20 mouse cellular contexts compared by ENCODE assay signal in genomic region chr1:161602150-161602549, GRCm38 (mm10).
DNase-seq lines count a peak whose midpoint lies in the region; ATAC-seq and TF ChIP-seq lines count a peak whose summit lies in the region.
"Had no signal": no experiment of that assay in that cellular context is flagged by ENCODE, and none has a peak within 500 bp of the region (broad histone marks: within the 10 kb centered on the region; RNA-seq: fewer than 3 reads in every experiment).

No protein-coding gene starts in this region.

- no peak for TF ChIP-seq EP300 in CH12.LX (IDR thresholded peaks at IDR 0.05; ENCODE audit: low read length)

- TF ChIP-seq RAD21 in CH12.LX (IDR thresholded peaks at IDR 0.05; ENCODE audit: low read depth, low read length), result peak; percentile 23

- no peaks in the 10 kb centered on the region for H3K27me3 ChIP-seq in hindbrain, postnatal 0 days (ENCODE audit: insufficient read depth, low read length)
- no peaks in the 10 kb centered on the region for H3K27me3 ChIP-seq in hindbrain, embryonic 10.5 days (ENCODE audit: insufficient read depth, poor library complexity, severe bottlenecking)
- H3K27me3 ChIP-seq in limb, embryonic 14.5 days (ENCODE audit: control insufficient read depth, insufficient read depth, low read length), result no peaks in the 10 kb centered on the region
- H3K27me3 ChIP-seq in limb, embryonic 10.5 days (ENCODE audit: low read depth, poor library complexity, severe bottlenecking), result no peaks in the 10 kb centered on the region
- no peaks in the 10 kb centered on the region for H3K27me3 ChIP-seq in CH12.LX (replicated peaks)
- H3K27me3 ChIP-seq: forebrain, embryonic 13.5 days; hindbrain, embryonic 13.5 days; limb, embryonic 13.5 days had no signal

- H3K4me1 ChIP-seq in hindbrain, postnatal 0 days (ENCODE audit: insufficient read depth, low read length), result no peaks in the 10 kb centered on the region
- H3K4me1 ChIP-seq in hindbrain, embryonic 10.5 days (replicated peaks), result no peaks in the 10 kb centered on the region
- H3K4me1 ChIP-seq in limb, embryonic 14.5 days (ENCODE audit: control insufficient read depth, insufficient read depth, low read length), result no peaks in the 10 kb centered on the region
- H3K4me1 ChIP-seq in limb, embryonic 10.5 days, result no peaks in the 10 kb centered on the region
- no peaks in the 10 kb centered on the region for H3K4me1 ChIP-seq in CH12.LX (ENCODE audit: control insufficient read depth in 1 of 2, insufficient read depth in 2 of 2)
- H3K4me1 ChIP-seq: forebrain, embryonic 13.5 days; hindbrain, embryonic 13.5 days; limb, embryonic 13.5 days had no signal

- H3K9ac ChIP-seq in hindbrain, postnatal 0 days (replicated peaks; ENCODE audit: low read length), result no peak overlapping the region
- H3K9ac ChIP-seq in limb, embryonic 14.5 days (ENCODE audit: low read depth, low read length, severe bottlenecking), result no peak overlapping the region
- H3K9ac ChIP-seq in CH12.LX (ENCODE audit: insufficient read depth, low read depth), result no peak overlapping the region
- H3K9ac ChIP-seq: forebrain, embryonic 13.5 days; hindbrain, embryonic 13.5 days; limb, embryonic 13.5 days; liver, embryonic 14.5 days had no signal

- in situ Hi-C loops in CH12.LX (cut with MboI; ENCODE audit: low pct_ligation_motif_present, low pct_unique_long_range_greater_than_20kb, low sequenced_read_pairs), result no loop called here

- no peak for DNase-seq in hindbrain, postnatal 0 days (ENCODE audit: low spot score)
- DNase-seq in hindbrain, embryonic 10.5 days (ENCODE audit: low spot score), result no peak
- DNase-seq in limb, embryonic 14.5 days (ENCODE audit: low spot score), result peak; percentile 36
- no peak for DNase-seq in limb, embryonic 10.5 days (ENCODE audit: low spot score)
- DNase-seq in CH12.LX (ENCODE audit: extremely low read depth) (no peak), NIH3T3 (ENCODE audit: low read depth) (peak; percentile 44)
- DNase-seq: cerebellum, adult 8-10 months; gastrocnemius, postnatal 36 days; heart, postnatal 14 days; kidney, postnatal 14 days; lung, postnatal 4 days; retina, postnatal 1 day; thymus, postnatal 14 days had no signal

- no peaks in the 10 kb centered on the region for H3K36me3 ChIP-seq in hindbrain, postnatal 0 days (ENCODE audit: insufficient read depth, low read length)
- no peaks in the 10 kb centered on the region for H3K36me3 ChIP-seq in hindbrain, embryonic 10.5 days
- no peaks in the 10 kb centered on the region for H3K36me3 ChIP-seq in limb, embryonic 14.5 days (ENCODE audit: control insufficient read depth, insufficient read depth, low read length)
- H3K36me3 ChIP-seq in limb, embryonic 10.5 days, result no peaks in the 10 kb centered on the region
- H3K36me3 ChIP-seq in CH12.LX (replicated peaks in 1 of 2; ENCODE audit: control insufficient read depth in 1 of 2, insufficient read depth in 1 of 2, low read length in 1 of 2), result peaks cover 0 to 12% of the 10 kb centered on the region in 2 experiments
- H3K36me3 ChIP-seq: hindbrain, embryonic 13.5 days; limb, embryonic 13.5 days had no signal

- dilution Hi-C loops in CH12.LX (cut with MboI; ENCODE audit: extremely low pct_ligation_motif_present, extremely low pct_unique_long_range_greater_than_20kb, low sequenced_read_pairs), result no loop called here

- H3K27ac ChIP-seq in hindbrain, postnatal 0 days, result no peak overlapping the region
- H3K27ac ChIP-seq in hindbrain, embryonic 10.5 days, result no peak overlapping the region
- H3K27ac ChIP-seq in limb, embryonic 14.5 days (replicated peaks; ENCODE audit: low read depth, low read length), result no peak overlapping the region
- no peak overlapping the region for H3K27ac ChIP-seq in limb, embryonic 10.5 days
- H3K27ac ChIP-seq in CH12.LX (ENCODE audit: insufficient read depth, low read depth), result no peak overlapping the region
- H3K27ac ChIP-seq: forebrain, embryonic 13.5 days; hindbrain, embryonic 13.5 days; limb, embryonic 13.5 days; liver, embryonic 14.5 days had no signal

- WGBS in hindbrain, postnatal 0 days, result 82% methylated on average over 3 of the region's 3 CpGs
- 84% methylated on average over 3 of the region's 3 CpGs for WGBS in hindbrain, embryonic 10.5 days
- 84% methylated on average over 3 of the region's 3 CpGs for WGBS in limb, embryonic 14.5 days
- 84% methylated on average over 3 of the region's 3 CpGs for WGBS in limb, embryonic 10.5 days

- no peaks in the 10 kb centered on the region for H3K79me2 ChIP-seq in CH12.LX (replicated peaks; ENCODE audit: control insufficient read depth, extremely low read depth, insufficient read depth, poor library complexity, severe bottlenecking)

- H3K9me3 ChIP-seq in hindbrain, postnatal 0 days (ENCODE audit: low read length), result no peaks in the 10 kb centered on the region
- no peaks in the 10 kb centered on the region for H3K9me3 ChIP-seq in hindbrain, embryonic 10.5 days
- H3K9me3 ChIP-seq in limb, embryonic 14.5 days (ENCODE audit: control insufficient read depth, low read length), result no peaks in the 10 kb centered on the region
- no peaks in the 10 kb centered on the region for H3K9me3 ChIP-seq in limb, embryonic 10.5 days (replicated peaks)
- H3K9me3 ChIP-seq in CH12.LX (replicated peaks; ENCODE audit: low read length), result no peaks in the 10 kb centered on the region
- H3K9me3 ChIP-seq: forebrain, embryonic 13.5 days; hindbrain, embryonic 13.5 days; limb, embryonic 13.5 days had no signal

- no peak for TF ChIP-seq POLR2A in limb, embryonic 14.5 days (IDR thresholded peaks at IDR 0.05; ENCODE audit: borderline replicate concordance, extremely low read depth, insufficient read depth, insufficient read length)
- TF ChIP-seq POLR2A in CH12.LX (IDR thresholded peaks at IDR 0.05; ENCODE audit: low read depth, low read length), result no peak

- no peak overlapping the region for H3K4me2 ChIP-seq in hindbrain, postnatal 0 days (ENCODE audit: low read depth, low read length)
- H3K4me2 ChIP-seq in limb, embryonic 14.5 days (replicated peaks; ENCODE audit: low read depth, low read length, severe bottlenecking), result no peak overlapping the region
- H3K4me2 ChIP-seq in CH12.LX (ENCODE audit: insufficient read depth, low read depth, poor library complexity, severe bottlenecking), result no peak overlapping the region
- H3K4me2 ChIP-seq: forebrain, embryonic 13.5 days; hindbrain, embryonic 13.5 days; limb, embryonic 13.5 days had no signal

- no peak for ATAC-seq in hindbrain, postnatal 0 days
- ATAC-seq in limb, embryonic 14.5 days (ENCODE audit: low FRiP score, low read depth), result no peak
- ATAC-seq in inflammation-experienced regulatory T-cells, adult 6 months, result no peak
- ATAC-seq: forebrain, embryonic 13.5 days; intestine, embryonic 16.5 days had no signal

- TF ChIP-seq CTCF in hindbrain, postnatal 0 days (IDR thresholded peaks at IDR 0.05; ENCODE audit: low read depth), result peak; percentile 16; the same call in 1 of the 2 replicates
- peak in 1 of 2 experiments; percentile 33; a peak in 2 of 4 replicates for TF ChIP-seq CTCF in CH12.LX (conservative IDR thresholded peaks at IDR 0.05 in 1 of 2, IDR thresholded peaks at IDR 0.05 in 1 of 2; ENCODE audit: low read depth in 2 of 2, low read length in 2 of 2)

- H3K4me3 ChIP-seq in hindbrain, postnatal 0 days (ENCODE audit: low read length), result no peak overlapping the region
- no peak overlapping the region for H3K4me3 ChIP-seq in hindbrain, embryonic 10.5 days
- no peak overlapping the region for H3K4me3 ChIP-seq in limb, embryonic 14.5 days (replicated peaks; ENCODE audit: low read length)
- H3K4me3 ChIP-seq in limb, embryonic 10.5 days, result no peak overlapping the region
- no peak overlapping the region for H3K4me3 ChIP-seq in CH12.LX (replicated peaks in 1 of 3; ENCODE audit: low read depth in 2 of 3, low read length in 2 of 3, poor library complexity in 1 of 3)
- H3K4me3 ChIP-seq: erythroblast, embryonic 14.5 days; forebrain, embryonic 13.5 days; hindbrain, embryonic 13.5 days; limb, embryonic 13.5 days had no signal

TF ChIP-seq in CH12.LX, 34 proteins besides CTCF, POLR2A, EP300 and RAD21:
- TF ChIP-seq SMC3 (IDR thresholded peaks at IDR 0.05; ENCODE audit: low read depth, low read length), result peak; percentile 35
- TF ChIP-seq NELFE (IDR thresholded peaks at IDR 0.05; ENCODE audit: low read depth, low read length), result no peak

Comparison
In these comparisons a context has a peak if more than half of its experiments do, and no peak if none do; other contexts are left out.
1. DNase-seq: peak in limb, embryonic 14.5 days (single experiment) and NIH3T3 (single experiment); none in hindbrain, postnatal 0 days (single experiment), hindbrain, embryonic 10.5 days (single experiment), limb, embryonic 10.5 days (single experiment) and CH12.LX (single experiment).